In genomic region chr16:21205093-21205886, GRCm38 (mm10) we compare ENCODE assay signal across 7 mouse cellular contexts. TPM values are rescaled to one million over a fixed set of nuclear protein-coding genes. Genes with fewer than 3 reads are reported as not detected.
DNase-seq lines count a peak whose midpoint lies in the region; ATAC-seq lines count a peak whose summit lies in the region.

No protein-coding gene starts in this region.

- peak overlapping the region; percentile 80 for H3K4me2 ChIP-seq in embryonic facial prominence, embryonic 15.5 days (replicated peaks)
- H3K4me2 ChIP-seq in intestine, embryonic 16.5 days (ENCODE audit: low read depth, low read length) = peak overlapping the region; percentile 71
- peak overlapping the region; percentile 68 for H3K4me2 ChIP-seq in neural tube, embryonic 15.5 days

- under 1% methylated on average over 58 of the region's 60 CpGs for WGBS in embryonic facial prominence, embryonic 15.5 days
- WGBS in intestine, embryonic 16.5 days = under 1% methylated on average over 58 of the region's 60 CpGs
- 1% methylated on average over 60 of the region's 60 CpGs for WGBS in neural tube, embryonic 15.5 days

- no peaks in the 10 kb centered on the region for H3K27me3 ChIP-seq in embryonic facial prominence, embryonic 15.5 days
- H3K27me3 ChIP-seq in intestine, embryonic 16.5 days (replicated peaks; ENCODE audit: control insufficient read depth, insufficient read depth, low read length) = no peaks in the 10 kb centered on the region
- 0 out of 2 replicates have a peak, but pooled peaks cover 3% of the 10 kb centered on the region for H3K27me3 ChIP-seq in neural tube, embryonic 15.5 days (replicated peaks)

- no peak for ATAC-seq in embryonic facial prominence, embryonic 15.5 days (ENCODE audit: insufficient number of reproducible peaks, low FRiP score, low TSS enrichment, low read depth)
- ATAC-seq in intestine, embryonic 16.5 days = no peak; the same call in 1 of the 2 replicates
- ATAC-seq in neural tube, embryonic 15.5 days (ENCODE audit: low FRiP score) = peak; percentile 34

- peak; percentile 56 for DNase-seq in retina, embryonic 14.5 days (ENCODE audit: low spot score)
- no peak for DNase-seq in retina, postnatal 1 day
- DNase-seq in frontal cortex, postnatal 10 days (ENCODE audit: low spot score in 2 of 2) = no peak
- no peak for DNase-seq in T-cell, adult 2 months (ENCODE audit: low spot score)

- H3K9me3 ChIP-seq in embryonic facial prominence, embryonic 15.5 days (replicated peaks) = no peaks in the 10 kb centered on the region
- no peaks in the 10 kb centered on the region for H3K9me3 ChIP-seq in intestine, embryonic 16.5 days (ENCODE audit: control insufficient read depth, low read length)
- no peaks in the 10 kb centered on the region for H3K9me3 ChIP-seq in neural tube, embryonic 15.5 days (replicated peaks)

- peak overlapping the region; percentile 97 for H3K27ac ChIP-seq in embryonic facial prominence, embryonic 15.5 days (replicated peaks)
- H3K27ac ChIP-seq in intestine, embryonic 16.5 days (ENCODE audit: low read length) = peak overlapping the region; percentile 57
- peak overlapping the region; percentile 80 for H3K27ac ChIP-seq in neural tube, embryonic 15.5 days (replicated peaks)

- peaks cover 50% of the 10 kb centered on the region for H3K4me1 ChIP-seq in embryonic facial prominence, embryonic 15.5 days
- H3K4me1 ChIP-seq in intestine, embryonic 16.5 days (ENCODE audit: control insufficient read depth, insufficient read depth, low read length) = peaks cover 30% of the 10 kb centered on the region
- H3K4me1 ChIP-seq in neural tube, embryonic 15.5 days = peaks cover 55% of the 10 kb centered on the region

- peak overlapping the region; percentile 97 for H3K9ac ChIP-seq in embryonic facial prominence, embryonic 15.5 days
- peak overlapping the region; percentile 89 for H3K9ac ChIP-seq in intestine, embryonic 16.5 days (ENCODE audit: low read depth, low read length)
- H3K9ac ChIP-seq in neural tube, embryonic 15.5 days (replicated peaks) = peak overlapping the region; percentile 79

- H3K4me3 ChIP-seq in embryonic facial prominence, embryonic 15.5 days (replicated peaks) = peak overlapping the region; percentile 86
- H3K4me3 ChIP-seq in intestine, embryonic 16.5 days (ENCODE audit: low read length) = peak overlapping the region; percentile 84
- peak overlapping the region; percentile 84 for H3K4me3 ChIP-seq in neural tube, embryonic 15.5 days (replicated peaks)

- no peaks in the 10 kb centered on the region for H3K36me3 ChIP-seq in embryonic facial prominence, embryonic 15.5 days
- no peaks in the 10 kb centered on the region for H3K36me3 ChIP-seq in intestine, embryonic 16.5 days (ENCODE audit: control insufficient read depth, insufficient read depth, low read length)
- no peaks in the 10 kb centered on the region for H3K36me3 ChIP-seq in neural tube, embryonic 15.5 days

RNA-seq across cellular contexts. Expression of gene Ephb3, which starts 0.7 kb away (rescaled TPM):
- 50.7 and 53.3 TPM in 2 replicates for polyA plus RNA-seq in embryonic facial prominence, embryonic 15.5 days (2015; fragmentation: Nextera tagmentation; extraction: Ambion mirVana)
- polyA plus RNA-seq in intestine, embryonic 16.5 days (2015; fragmentation: Nextera tagmentation; extraction: Ambion mirVana) = 9.1 and 9.3 TPM in 2 replicates
- polyA plus RNA-seq in neural tube, embryonic 15.5 days (2015; fragmentation: Nextera tagmentation; extraction: Ambion mirVana) = 12.0 and 14.4 TPM in 2 replicates

RNA-seq across cellular contexts. Expression of gene Teddm3, which starts 51.5 kb away (rescaled TPM):
- polyA plus RNA-seq in embryonic facial prominence, embryonic 15.5 days (2015; fragmentation: Nextera tagmentation; extraction: Ambion mirVana) = 11.1 and 11.2 TPM in 2 replicates
- polyA plus RNA-seq in intestine, embryonic 16.5 days (2015; fragmentation: Nextera tagmentation; extraction: Ambion mirVana) = 0.20 TPM in 1 of 2 replicates, not detected in the other
- 0.23 and 0.68 TPM in 2 replicates for polyA plus RNA-seq in neural tube, embryonic 15.5 days (2015; fragmentation: Nextera tagmentation; extraction: Ambion mirVana)
